ENCODE assay signal across 20 mouse cellular contexts in the genomic region with DNA sequence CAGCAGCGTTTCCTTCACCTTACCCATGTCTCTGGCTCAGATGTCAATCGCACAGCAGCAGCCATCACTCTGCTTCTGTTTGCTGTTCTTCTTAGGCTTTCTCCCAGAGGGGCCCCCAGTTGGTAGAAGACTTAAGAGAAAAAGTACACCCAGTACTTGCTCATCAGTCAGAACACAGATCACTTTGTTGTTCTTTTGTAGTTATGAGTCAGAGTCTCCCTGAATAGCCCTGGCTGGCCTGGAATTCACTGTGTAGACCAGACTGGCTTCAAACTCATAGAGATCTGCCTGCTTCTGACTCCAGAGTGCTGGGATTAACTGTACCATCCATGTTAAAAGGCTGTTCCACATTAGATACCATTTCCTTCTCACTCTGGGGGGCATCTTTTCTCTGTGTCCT. TPM values are rescaled to one million over a fixed set of nuclear protein-coding genes. Genes with fewer than 3 reads are reported as not detected.
DNase-seq lines count a peak whose midpoint lies in the region; ATAC-seq lines count a peak whose summit lies in the region.
"Had no signal": no experiment of that assay in that cellular context is flagged by ENCODE, and none has a peak within 500 bp of the region (broad histone marks: within the 10 kb centered on the region; RNA-seq: fewer than 3 reads in every experiment).

No protein-coding gene starts in this region.

- no peak for DNase-seq in frontal cortex, postnatal 36 days (ENCODE audit: low spot score in 2 of 2)
- peak; percentile 72 for DNase-seq in 3T3-L1 (ENCODE audit: low read depth, low spot score)
- peak; percentile 33 for DNase-seq in NIH3T3 (ENCODE audit: low read depth)
- DNase-seq in limb, embryonic 10.5 days (ENCODE audit: low spot score), result no peak
- DNase-seq in kidney, adult 9 months, result no peak
- DNase-seq: adrenal gland, postnatal 14 days; cerebellum, adult 11 months; cerebellum, adult 8-10 months; cerebellum, postnatal 14 days; embryo, embryonic 11 days; gastrocnemius, postnatal 14 days; heart, adult 2 months; heart, postnatal 36 days; kidney, adult 11 months had no signal

- H3K27ac ChIP-seq in limb, embryonic 10.5 days, result peak overlapping the region; percentile 26; the same call in 1 of the 2 replicates
- H3K27ac ChIP-seq: embryonic facial prominence, embryonic 12.5 days; forebrain, embryonic 13.5 days; heart, adult 2 months; heart, embryonic 13.5 days; hindbrain, embryonic 12.5 days had no signal

- ATAC-seq in frontal cortex, adult (ENCODE audit: low TSS enrichment), result peak; percentile 80; the same call in 1 of the 2 replicates
- ATAC-seq: forebrain, embryonic 13.5 days; hindbrain, embryonic 16.5 days had no signal

- peaks cover 12% of the 10 kb centered on the region for H3K4me1 ChIP-seq in limb, embryonic 10.5 days
- H3K4me1 ChIP-seq: heart, embryonic 13.5 days had no signal

- 77% methylated on average over 2 of the region's 2 CpGs for WGBS in limb, embryonic 10.5 days

- H3K27me3 ChIP-seq in limb, embryonic 10.5 days (ENCODE audit: low read depth, poor library complexity, severe bottlenecking), result no peaks in the 10 kb centered on the region
- H3K27me3 ChIP-seq: embryonic facial prominence, embryonic 12.5 days; forebrain, embryonic 13.5 days; heart, embryonic 13.5 days; hindbrain, embryonic 12.5 days had no signal

- no peaks in the 10 kb centered on the region for H3K9me3 ChIP-seq in limb, embryonic 10.5 days (replicated peaks)
- H3K9me3 ChIP-seq: embryonic facial prominence, embryonic 12.5 days; forebrain, embryonic 13.5 days; heart, embryonic 13.5 days; hindbrain, embryonic 12.5 days had no signal

- H3K4me3 ChIP-seq in limb, embryonic 10.5 days, result no peak overlapping the region
- H3K4me3 ChIP-seq: embryonic facial prominence, embryonic 12.5 days; forebrain, embryonic 13.5 days; heart, adult 2 months; heart, embryonic 13.5 days; hindbrain, embryonic 12.5 days had no signal

- peaks cover 19% of the 10 kb centered on the region for H3K36me3 ChIP-seq in limb, embryonic 10.5 days
- H3K36me3 ChIP-seq: embryonic facial prominence, embryonic 12.5 days; heart, embryonic 13.5 days; hindbrain, embryonic 12.5 days had no signal

RNA-seq across cellular contexts. Expression of a gene that starts 12.1 kb away (rescaled TPM):
- polyA plus RNA-seq in limb, embryonic 10.5 days (2016; fragmentation: Nextera tagmentation; extraction: Ambion mirVana), result 16.9 and 17.4 TPM in 2 replicates

RNA-seq across cellular contexts. Expression of a gene that starts 22.2 kb away (rescaled TPM):
- polyA plus RNA-seq in limb, embryonic 10.5 days (2016; fragmentation: Nextera tagmentation; extraction: Ambion mirVana), result 67.3 and 67.5 TPM in 2 replicates

Comparison
In these comparisons a context has a peak if more than half of its experiments do, and no peak if none do; other contexts are left out.
1. DNase-seq: peak in 3T3-L1 (single experiment) and NIH3T3 (single experiment); none in frontal cortex, postnatal 36 days (0 of 2), limb, embryonic 10.5 days (single experiment) and kidney, adult 9 months (single experiment).